Mouse (Mus musculus) cerebellum, adult 2 months (tissue): ENCODE data around the gene Nadk2.

Source experiments
- CTCF ChIP-seq: fragments of 200-500 bp; IDR thresholded peaks from 2 replicates; pipeline ENCODE4 v1.5.1; 2011; ENCODE audit warnings: low read depth, mild to moderate bottlenecking, control low read depth, low read length, moderate library complexity, borderline replicate concordance; ENCODE audit not compliant: insufficient read depth
- POLR2A ChIP-seq: fragments of 200-500 bp; IDR thresholded peaks from 2 replicates; pipeline ENCODE4 v1.6.1; 2011; ENCODE audit warnings: low read length, control low read depth, borderline replicate concordance; ENCODE audit not compliant: insufficient read depth

GRCm38 (mm10) chr15:9087895-9088682, 17.0 kb downstream of the Nadk2 start:
- TF ChIP-seq CTCF (no peak), POLR2A (no peak)
